Mouse (Mus musculus) lung, adult 2 months (tissue): Measurements from ENCODE around the gene Robo1. TPM values are rescaled to one million over a fixed set of nuclear protein-coding genes. Genes with fewer than 3 reads are reported as not detected.

Experiments used
- DNase-seq: peaks from one replicate; pipeline ENCODE4 v3.0.0; 2022
- H3K4me1 ChIP-seq: fragments of 200-500 bp; 2 replicates; pipeline ENCODE4 v1.6.1; 2011; ENCODE audit warnings: low read length; ENCODE audit not compliant: control insufficient read depth, insufficient read depth
- H3K4me3 ChIP-seq: fragments of 200-500 bp; replicated peaks from 2 replicates; pipeline ENCODE3; 2011; ENCODE audit warnings: low read depth, mild to moderate bottlenecking, control low read depth, low read length; ENCODE audit errors: extremely low read depth
- CTCF ChIP-seq: fragments of 200-500 bp; IDR thresholded peaks from 2 replicates; pipeline ENCODE4 v1.5.1; 2011; ENCODE audit warnings: mild to moderate bottlenecking, low read length, control low read depth; ENCODE audit not compliant: insufficient read depth
- POLR2A ChIP-seq: fragments of 200-500 bp; IDR thresholded peaks from 2 replicates; pipeline ENCODE4 v1.6.1; 2011; ENCODE audit warnings: low read depth, mild to moderate bottlenecking, control low read depth, low read length, borderline replicate concordance; ENCODE audit errors: extremely low read depth
- WGBS: fragments of 180-500 bp; shearing (Covaris S2); methylation state at CpG from one replicate; pipeline ENCODE4 v1.1.7; 2018; 5-methylcytosine and 5-hydroxymethylcytosine counted together
- polyA plus RNA-seq: library from polyadenylated mRNA; depleted of rRNA; stranded (reverse); fragments of >200 nt; gene quantifications from 2 replicates; pipeline ENCODE4 v1.2.3, GENCODE M21; 2012

Gene Robo1
- polyA plus RNA-seq, 1 experiment = 8.3 TPM

GRCm38 (mm10) chr16:72995955-72996535 lies 687.9 kb downstream of the Robo1 start:
- TF ChIP-seq POLR2A (no peak), CTCF (no peak)
- Histone ChIP-seq H3K4me1 (no peaks in the 10 kb centered on the region), H3K4me3 (no peak overlapping the region)
- no peak for DNase-seq
- WGBS = 67% methylated on average over 10 of the region's 10 CpGs

GRCm38 (mm10) chr16:72998677-72999076 lies 690.6 kb downstream of the Robo1 start:
- Histone ChIP-seq H3K4me1 (no peaks in the 10 kb centered on the region), H3K4me3 (no peak overlapping the region)
- 52% methylated on average over 6 of the region's 6 CpGs for WGBS
- no peak for DNase-seq
- TF ChIP-seq POLR2A (no peak), CTCF (no peak)

GRCm38 (mm10) chr16:73002685-73003084 lies 694.6 kb downstream of the Robo1 start:
- DNase-seq = no peak
- no peak for TF ChIP-seq POLR2A
- no peak for TF ChIP-seq CTCF
- H3K4me3 ChIP-seq = no peak overlapping the region
- 79% methylated on average over 4 of the region's 4 CpGs for WGBS
- no peaks in the 10 kb centered on the region for H3K4me1 ChIP-seq

GRCm38 (mm10) chr16:73004601-73005000 lies 696.5 kb downstream of the Robo1 start:
- WGBS = 93% methylated on average over 11 of the region's 11 CpGs
- no peaks in the 10 kb centered on the region for H3K4me1 ChIP-seq

GRCm38 (mm10) chr16:73005831-73006230 lies 697.7 kb downstream of the Robo1 start:
- DNase-seq = no peak
- no peak for TF ChIP-seq CTCF
- TF ChIP-seq POLR2A = no peak
- Histone ChIP-seq H3K4me3 (no peak overlapping the region), H3K4me1 (no peaks in the 10 kb centered on the region)
- WGBS = 80% methylated on average over 4 of the region's 4 CpGs

More at GRCm38 (mm10) chr16:73004601-73005000, 696.5 kb downstream of the Robo1 start:
- DNase-seq = no peak
- TF ChIP-seq CTCF (no peak), POLR2A (no peak)
- no peak overlapping the region for H3K4me3 ChIP-seq

GRCm38 (mm10) chr16:73007434-73007833 lies 699.3 kb downstream of the Robo1 start:
- no peak for TF ChIP-seq POLR2A
- no peak for TF ChIP-seq CTCF
- no peak for DNase-seq
- WGBS = 67% methylated on average over 8 of the region's 8 CpGs

GRCm38 (mm10) chr16:73011313-73011712 lies 703.2 kb downstream of the Robo1 start:
- Histone ChIP-seq H3K4me1 (no peaks in the 10 kb centered on the region), H3K4me3 (no peak overlapping the region)
- WGBS = 64% methylated on average over 7 of the region's 7 CpGs
- no peak for DNase-seq
- TF ChIP-seq CTCF = no peak
- no peak for TF ChIP-seq POLR2A

More at GRCm38 (mm10) chr16:73007434-73007833, 699.3 kb downstream of the Robo1 start:
- H3K4me3 ChIP-seq = no peak overlapping the region
- H3K4me1 ChIP-seq = no peaks in the 10 kb centered on the region

GRCm38 (mm10) chr16:73012926-73013325 lies 704.8 kb downstream of the Robo1 start:
- Histone ChIP-seq H3K4me1 (no peaks in the 10 kb centered on the region), H3K4me3 (no peak overlapping the region)
- WGBS = 92% methylated on average over 11 of the region's 11 CpGs
- DNase-seq = no peak
- TF ChIP-seq POLR2A (no peak), CTCF (no peak)

- no peaks in the 10 kb centered on the region for H3K4me1 ChIP-seq
- WGBS = 49% methylated on average over 8 of the region's 8 CpGs
- H3K4me3 ChIP-seq = no peak overlapping the region
- no peak for DNase-seq
- TF ChIP-seq POLR2A (no peak), CTCF (no peak)
Measured at GRCm38 (mm10) chr16:73014544-73014943, 706.4 kb downstream of the Robo1 start.

GRCm38 (mm10) chr16:73015976-73016375 lies 707.9 kb downstream of the Robo1 start:
- Histone ChIP-seq H3K4me3 (no peak overlapping the region), H3K4me1 (no peaks in the 10 kb centered on the region)
- no peak for DNase-seq
- no peak for TF ChIP-seq POLR2A
- WGBS = 76% methylated on average over 4 of the region's 4 CpGs
